Mouse (Mus musculus) forebrain, embryonic 10.5 days (tissue): ENCODE results near the gene Cdk17. TPM values are rescaled to one million over a fixed set of nuclear protein-coding genes. Genes with fewer than 3 reads are reported as not detected.

Source experiments
- DNase-seq: peaks from one replicate; pipeline ENCODE4 v3.0.0-alpha.2; 2017; ENCODE audit warnings: low spot score; ENCODE audit errors: extremely low spot score
- H3K27ac ChIP-seq: fragments of 300-500 bp; sonication (generic); 2 replicates; pipeline ENCODE4 v1.5.1; 2016; ENCODE audit warnings: mild to moderate bottlenecking
- H3K27me3 ChIP-seq: fragments of 300-500 bp; sonication (generic); 2 replicates; pipeline ENCODE4 v1.6.1; 2016; ENCODE audit warnings: mild to moderate bottlenecking; ENCODE audit not compliant: poor library complexity, severe bottlenecking
- H3K36me3 ChIP-seq: fragments of 300-500 bp; sonication (generic); replicated peaks from 2 replicates; pipeline ENCODE4 v1.6.1; 2016; ENCODE audit warnings: mild to moderate bottlenecking, moderate library complexity
- H3K4me1 ChIP-seq: fragments of 300-500 bp; sonication (generic); 2 replicates; pipeline ENCODE4 v1.6.1; 2016
- H3K4me3 ChIP-seq: fragments of 300-500 bp; sonication (generic); 2 replicates; pipeline ENCODE4 v1.5.1; 2016; ENCODE audit warnings: mild to moderate bottlenecking, moderate library complexity
- H3K9me3 ChIP-seq: fragments of 300-500 bp; sonication (generic); 2 replicates; pipeline ENCODE4 v1.6.1; 2016; ENCODE audit warnings: mild to moderate bottlenecking, moderate library complexity
- WGBS: fragments of 180-500 bp; shearing (Covaris S2); methylation state at CpG from one replicate; pipeline ENCODE4 v1.1.7; 2016; 5-methylcytosine and 5-hydroxymethylcytosine counted together
- polyA plus RNA-seq: library from polyadenylated mRNA; unstranded; fragments of >200 nt; fragmentation: Nextera tagmentation; extraction: Ambion mirVana; gene quantifications from 2 replicates; pipeline ENCODE4 v1.2.1, GENCODE M21; 2016

Cdk17 gene
- polyA plus RNA-seq, 1 experiment from 2014 or later: 17.6 TPM

DNA sequence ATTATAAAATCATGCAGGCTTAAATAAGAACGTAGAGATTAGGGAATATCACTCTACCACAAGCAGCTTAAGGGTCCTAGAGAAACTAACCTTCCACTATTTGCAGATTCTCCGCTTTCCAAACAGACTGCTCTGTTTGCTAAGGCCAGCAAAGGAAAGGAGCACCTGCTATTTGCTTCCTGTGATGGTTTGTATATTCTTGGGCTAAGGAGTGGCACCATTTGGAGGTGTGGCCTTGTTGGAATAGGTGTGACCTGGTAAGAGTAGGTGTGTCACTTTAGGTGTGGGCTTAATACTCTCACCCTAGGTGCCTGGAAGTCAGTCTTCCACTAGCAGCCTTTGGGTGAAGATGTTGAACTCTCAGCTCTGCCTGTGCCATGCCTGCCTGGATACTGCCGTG lies 34.6 kb upstream of the Cdk17 start:
- peaks cover 32% of the 10 kb centered on the region for H3K4me1 ChIP-seq
- no peaks in the 10 kb centered on the region for H3K36me3 ChIP-seq
- no peaks in the 10 kb centered on the region for H3K9me3 ChIP-seq
- WGBS: 84% methylated on average over 3 of the region's 3 CpGs
- no peak for DNase-seq
- no peak overlapping the region for H3K27ac ChIP-seq
- no peaks in the 10 kb centered on the region for H3K27me3 ChIP-seq
- H3K4me3 ChIP-seq: no peak overlapping the region

GRCm38 (mm10) chr10:93128566-93128965 lies 32.1 kb upstream of the Cdk17 start:
- Histone ChIP-seq H3K4me1 (peaks cover 21% of the 10 kb centered on the region), H3K27me3 (no peaks in the 10 kb centered on the region), H3K36me3 (no peaks in the 10 kb centered on the region), H3K27ac (no peak overlapping the region), H3K9me3 (no peaks in the 10 kb centered on the region), H3K4me3 (no peak overlapping the region)
- no peak for DNase-seq
- WGBS: 84% methylated on average over 2 of the region's 2 CpGs

DNA sequence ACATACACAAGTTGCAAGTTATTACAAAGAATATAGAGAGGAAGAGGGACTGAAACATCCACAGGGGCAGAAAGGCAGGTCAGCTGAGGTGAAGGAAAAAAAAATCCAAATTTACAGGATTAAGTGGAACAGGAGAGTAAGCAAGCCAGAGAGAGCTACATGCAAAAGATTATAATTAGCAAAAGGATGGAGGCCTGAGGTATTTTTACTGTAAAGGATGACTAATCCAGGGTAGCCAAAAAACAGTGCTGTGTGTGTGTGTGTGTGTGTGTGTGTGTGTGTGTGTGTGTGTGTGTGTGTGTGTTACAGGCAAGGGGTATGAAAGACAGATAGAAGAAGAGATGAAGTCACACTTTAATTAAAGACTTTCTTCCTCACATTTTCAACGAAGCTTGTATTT lies 31.3 kb upstream of the Cdk17 start:
- H3K27ac ChIP-seq: no peak overlapping the region
- H3K9me3 ChIP-seq: no peaks in the 10 kb centered on the region
- 87% methylated on average over 1 of the region's 1 CpGs for WGBS
- DNase-seq: no peak
- H3K4me3 ChIP-seq: no peak overlapping the region
- H3K36me3 ChIP-seq: no peaks in the 10 kb centered on the region
- no peaks in the 10 kb centered on the region for H3K27me3 ChIP-seq
- peaks cover 20% of the 10 kb centered on the region for H3K4me1 ChIP-seq

- no peaks in the 10 kb centered on the region for H3K9me3 ChIP-seq
- no peaks in the 10 kb centered on the region for H3K36me3 ChIP-seq
- 63% methylated on average over 9 of the region's 9 CpGs for WGBS
Measured at GRCm38 (mm10) chr10:93129904-93130455, 30.7 kb upstream of the Cdk17 start.

DNA sequence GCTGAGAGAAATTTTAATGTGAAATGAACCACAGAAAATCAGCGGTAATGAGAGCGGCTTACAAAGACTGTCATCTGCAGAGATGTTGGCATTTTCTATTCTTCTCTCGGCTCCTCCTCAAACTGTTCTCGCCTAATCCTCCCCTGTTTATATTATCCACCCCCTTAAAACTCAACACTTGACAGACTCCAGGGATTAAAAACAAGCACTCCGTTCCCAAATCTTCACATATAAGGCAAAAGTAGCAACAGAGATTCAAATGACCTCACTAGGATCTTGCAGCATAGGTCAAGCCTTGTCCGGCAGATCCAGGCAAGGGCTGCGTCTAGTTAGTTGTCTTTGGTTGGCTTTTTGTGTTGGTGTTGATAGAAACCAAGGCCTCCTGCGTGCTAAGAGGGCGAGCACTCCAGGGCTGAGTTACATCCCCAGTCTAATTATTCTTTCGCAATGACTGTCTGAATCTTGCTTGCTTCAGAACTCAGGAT lies 30.2 kb upstream of the Cdk17 start:
- no peak overlapping the region for H3K4me3 ChIP-seq
- H3K27ac ChIP-seq: 0 out of 2 replicates have a peak overlapping the region, but pooled peaks have one; percentile 15
- 73% methylated on average over 10 of the region's 10 CpGs for WGBS
- H3K27me3 ChIP-seq: no peaks in the 10 kb centered on the region
- DNase-seq: no peak
- H3K9me3 ChIP-seq: no peaks in the 10 kb centered on the region
- H3K36me3 ChIP-seq: no peaks in the 10 kb centered on the region
- peaks cover 17% of the 10 kb centered on the region for H3K4me1 ChIP-seq

More at GRCm38 (mm10) chr10:93129904-93130455, 30.7 kb upstream of the Cdk17 start:
- Histone ChIP-seq H3K4me3 (no peak overlapping the region), H3K4me1 (peaks cover 20% of the 10 kb centered on the region), H3K27ac (0 out of 2 replicates have a peak overlapping the region, but pooled peaks have one; percentile 15), H3K27me3 (no peaks in the 10 kb centered on the region)
- no peak for DNase-seq

GRCm38 (mm10) chr10:93131865-93132566 lies 28.7 kb upstream of the Cdk17 start:
- Histone ChIP-seq H3K27me3 (no peaks in the 10 kb centered on the region), H3K27ac (no peak overlapping the region), H3K4me3 (no peak overlapping the region), H3K9me3 (no peaks in the 10 kb centered on the region), H3K36me3 (no peaks in the 10 kb centered on the region), H3K4me1 (peaks cover 17% of the 10 kb centered on the region)
- 96% methylated on average over 9 of the region's 9 CpGs for WGBS
- no peak for DNase-seq

DNA sequence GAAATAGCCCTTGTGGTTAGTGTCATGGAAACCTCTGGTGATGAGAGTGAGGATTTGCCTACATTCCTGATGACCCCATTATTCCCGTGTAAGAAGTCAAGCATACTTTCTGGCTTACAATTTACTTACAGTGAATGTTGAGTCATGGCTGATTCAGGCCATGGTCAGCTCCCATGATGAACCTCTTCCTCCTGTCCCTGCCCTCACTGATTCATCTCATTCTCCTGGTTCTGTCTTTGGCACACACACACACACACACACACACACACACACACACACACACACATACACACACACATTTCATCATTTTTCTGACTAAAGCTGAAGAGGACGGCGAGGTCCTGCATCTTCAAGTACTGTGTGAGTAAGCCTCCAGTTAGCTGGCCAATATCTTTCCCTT lies 21.9 kb upstream of the Cdk17 start:
- Histone ChIP-seq H3K36me3 (no peaks in the 10 kb centered on the region), H3K9me3 (no peaks in the 10 kb centered on the region), H3K27ac (no peak overlapping the region), H3K27me3 (no peaks in the 10 kb centered on the region), H3K4me3 (no peak overlapping the region), H3K4me1 (peaks cover 13% of the 10 kb centered on the region)
- DNase-seq: no peak
- 90% methylated on average over 3 of the region's 3 CpGs for WGBS

DNA sequence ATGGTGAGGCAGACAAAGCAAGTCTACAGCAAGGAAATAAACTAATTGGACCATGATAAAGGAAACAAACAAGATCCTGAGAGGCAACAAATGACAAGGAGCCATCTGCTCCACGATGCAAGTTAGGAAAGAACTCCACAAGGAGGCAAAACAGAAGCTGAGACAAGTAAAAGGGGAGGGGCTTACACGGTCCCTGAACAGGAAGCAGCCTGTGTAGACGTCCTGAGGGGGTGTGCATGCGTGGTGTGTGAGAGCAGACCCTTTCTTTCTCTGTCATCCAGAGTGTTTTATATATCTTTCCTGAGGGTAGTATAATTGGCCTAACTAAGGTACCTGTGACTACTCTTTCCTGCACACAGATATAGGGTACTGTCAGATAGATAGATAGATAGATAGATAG lies 19.9 kb upstream of the Cdk17 start:
- H3K9me3 ChIP-seq: no peaks in the 10 kb centered on the region
- WGBS: 69% methylated on average over 4 of the region's 4 CpGs

GRCm38 (mm10) chr10:93142600-93143284 lies 17.9 kb upstream of the Cdk17 start:
- H3K27me3 ChIP-seq: no peaks in the 10 kb centered on the region
- no peaks in the 10 kb centered on the region for H3K36me3 ChIP-seq
- H3K27ac ChIP-seq: no peak overlapping the region
- H3K9me3 ChIP-seq: no peaks in the 10 kb centered on the region
- DNase-seq: no peak
- H3K4me3 ChIP-seq: peak overlapping the region; percentile 2; the same call in 1 of the 2 replicates
- 71% methylated on average over 8 of the region's 8 CpGs for WGBS
- peaks cover 15% of the 10 kb centered on the region for H3K4me1 ChIP-seq

More for the DNA sequence above, 19.9 kb upstream of the Cdk17 start:
- DNase-seq: no peak
- no peak overlapping the region for H3K27ac ChIP-seq
- no peak overlapping the region for H3K4me3 ChIP-seq
- no peaks in the 10 kb centered on the region for H3K36me3 ChIP-seq
- no peaks in the 10 kb centered on the region for H3K27me3 ChIP-seq
- peaks cover 15% of the 10 kb centered on the region for H3K4me1 ChIP-seq

GRCm38 (mm10) chr10:93143285-93143985 lies 17.2 kb upstream of the Cdk17 start:
- WGBS: 48% methylated on average over 18 of the region's 18 CpGs
- no peaks in the 10 kb centered on the region for H3K27me3 ChIP-seq
- peak overlapping the region; percentile 2; the same call in 1 of the 2 replicates for H3K4me3 ChIP-seq
- no peak for DNase-seq
- H3K36me3 ChIP-seq: no peaks in the 10 kb centered on the region
- H3K4me1 ChIP-seq: peaks cover 15% of the 10 kb centered on the region
- H3K9me3 ChIP-seq: no peaks in the 10 kb centered on the region
- H3K27ac ChIP-seq: peak overlapping the region; percentile 53; the same call in 1 of the 2 replicates

DNA sequence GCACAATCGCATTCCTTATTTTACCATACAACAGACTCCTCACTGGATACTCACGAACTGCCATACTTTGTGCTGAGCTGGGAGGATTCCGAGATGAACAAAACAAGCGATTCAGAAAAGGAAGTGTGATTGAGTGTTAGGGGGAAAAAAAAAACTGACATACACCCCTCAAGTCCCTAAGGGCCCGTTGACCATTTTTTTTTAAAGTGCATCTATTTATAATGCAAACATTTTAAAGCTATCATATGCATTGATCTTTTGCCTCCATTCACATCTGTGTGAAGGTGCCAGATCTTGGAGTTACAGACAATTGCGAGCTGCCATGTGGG lies 16.7 kb upstream of the Cdk17 start:
- Histone ChIP-seq H3K9me3 (no peaks in the 10 kb centered on the region), H3K4me1 (peaks cover 15% of the 10 kb centered on the region), H3K27ac (peak overlapping the region; percentile 53; the same call in 1 of the 2 replicates), H3K4me3 (no peak overlapping the region), H3K27me3 (no peaks in the 10 kb centered on the region), H3K36me3 (no peaks in the 10 kb centered on the region)
- DNase-seq: no peak
- 84% methylated on average over 6 of the region's 6 CpGs for WGBS

DNA sequence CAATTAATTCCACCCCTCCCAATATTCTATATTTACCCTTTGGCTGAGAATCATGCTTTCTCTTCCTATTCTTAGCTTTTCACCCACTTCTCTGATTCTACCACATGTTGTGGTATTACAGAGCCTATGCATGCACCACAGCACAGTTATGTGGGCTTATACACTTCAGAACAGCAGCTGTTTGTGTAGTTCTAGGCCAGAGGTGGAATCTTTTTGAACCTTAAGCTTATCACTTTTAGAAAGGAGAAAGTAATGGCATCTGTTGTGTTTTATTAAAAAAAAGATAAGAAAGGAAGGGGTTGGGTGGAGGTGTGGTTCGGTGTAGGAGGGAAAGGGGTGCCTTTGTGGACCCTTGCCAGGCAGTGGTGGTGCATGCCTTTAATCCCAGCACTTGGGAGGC lies 16.1 kb upstream of the Cdk17 start:
- WGBS: 80% methylated on average over 1 of the region's 1 CpGs
- no peak for DNase-seq
- H3K36me3 ChIP-seq: no peaks in the 10 kb centered on the region
- H3K4me3 ChIP-seq: no peak overlapping the region
- H3K4me1 ChIP-seq: peaks cover 15% of the 10 kb centered on the region
- H3K9me3 ChIP-seq: no peaks in the 10 kb centered on the region
- H3K27ac ChIP-seq: no peak overlapping the region
- no peaks in the 10 kb centered on the region for H3K27me3 ChIP-seq
